ENCODE assay signal across 9 mouse cellular contexts in the genomic region with DNA sequence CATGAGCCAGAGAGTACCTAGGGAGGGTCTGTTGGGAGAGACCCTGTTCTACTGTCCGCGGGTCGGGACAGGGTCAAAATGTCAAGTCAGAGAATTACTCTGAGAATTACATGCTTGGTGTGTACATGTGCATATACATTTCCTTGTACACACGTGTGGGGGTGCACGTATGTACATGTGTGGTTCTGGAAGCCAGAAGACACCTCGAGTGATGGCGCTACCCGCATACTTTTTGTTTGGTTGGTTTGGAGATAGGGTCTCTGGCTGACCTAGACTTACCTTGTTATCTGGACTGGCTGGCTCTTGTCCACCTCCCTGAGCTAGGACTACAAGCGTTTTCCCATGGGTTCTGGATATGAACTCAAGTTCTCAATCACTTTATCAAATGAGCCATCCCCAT. TPM values are rescaled to one million over a fixed set of nuclear protein-coding genes. Genes with fewer than 3 reads are reported as not detected.
A peak's percentile ranks its signal among the peaks of the same experiment; 100 is the strongest.
DNase-seq lines count a peak whose midpoint lies in the region; ATAC-seq and TF ChIP-seq lines count a peak whose summit lies in the region.
"Had no signal": no experiment of that assay in that cellular context is flagged by ENCODE, and none has a peak within 500 bp of the region (broad histone marks: within the 10 kb centered on the region; RNA-seq: fewer than 3 reads in every experiment).

No protein-coding gene starts in this region.

- peak overlapping the region; percentile 85 for H3K9ac ChIP-seq in forebrain, postnatal 0 days
- H3K9ac ChIP-seq in liver, postnatal 0 days (replicated peaks), result 0 out of 2 replicates have a peak overlapping the region, but pooled peaks have one; percentile 8

- TF ChIP-seq CTCF in E14TG2a.4 (conservative IDR thresholded peaks at IDR 0.05; ENCODE audit: low read length), result no peak
- TF ChIP-seq CTCF in forebrain, postnatal 0 days (IDR thresholded peaks at IDR 0.05; ENCODE audit: low read depth), result no peak
- TF ChIP-seq CTCF in liver, postnatal 0 days (IDR thresholded peaks at IDR 0.05; ENCODE audit: low read depth), result no peak

- WGBS in forebrain, postnatal 0 days, result 79% methylated on average over 9 of the region's 9 CpGs
- 68% methylated on average over 9 of the region's 9 CpGs for WGBS in liver, postnatal 0 days (ENCODE audit: insufficient replicate concordance)

- no peaks in the 10 kb centered on the region for H3K36me3 ChIP-seq in E14TG2a.4 (ENCODE audit: insufficient read depth, low read length)
- no peaks in the 10 kb centered on the region; the same call in 1 of the 2 replicates for H3K36me3 ChIP-seq in forebrain, postnatal 0 days (ENCODE audit: insufficient read depth)
- no peaks in the 10 kb centered on the region for H3K36me3 ChIP-seq in liver, postnatal 0 days (replicated peaks; ENCODE audit: insufficient read depth, low read length)

- no peak for ATAC-seq in forebrain, postnatal 0 days
- no peak for ATAC-seq in liver, postnatal 0 days

- no peak overlapping the region for H3K27ac ChIP-seq in forebrain, postnatal 0 days (ENCODE audit: low read depth, low read length)
- H3K27ac ChIP-seq in liver, postnatal 0 days (ENCODE audit: low read depth), result peak overlapping the region; percentile 92

- no peak for TF ChIP-seq EP300 in liver, postnatal 0 days (IDR thresholded peaks at IDR 0.05; ENCODE audit: low read depth)

- H3K27me3 ChIP-seq in E14TG2a.4 (ENCODE audit: insufficient read depth, low read length), result peaks cover 38% of the 10 kb centered on the region
- no peaks in the 10 kb centered on the region for H3K27me3 ChIP-seq in forebrain, postnatal 0 days (ENCODE audit: insufficient read depth, low read length)
- H3K27me3 ChIP-seq in liver, postnatal 0 days (ENCODE audit: insufficient read depth, low read length), result no peaks in the 10 kb centered on the region

- H3K4me3 ChIP-seq in E14TG2a.4 (replicated peaks; ENCODE audit: low read length), result peak overlapping the region; percentile 83
- H3K4me3 ChIP-seq in forebrain, postnatal 0 days (ENCODE audit: low read depth, low read length), result peak overlapping the region; percentile 77
- H3K4me3 ChIP-seq in liver, postnatal 0 days (ENCODE audit: low read depth, low read length), result peak overlapping the region; percentile 70

- H3K4me1 ChIP-seq in E14TG2a.4 (replicated peaks; ENCODE audit: low read depth, low read length), result peaks cover 13% of the 10 kb centered on the region
- peaks cover 7% of the 10 kb centered on the region; the same call in 1 of the 2 replicates for H3K4me1 ChIP-seq in forebrain, postnatal 0 days (ENCODE audit: insufficient read depth)
- H3K4me1 ChIP-seq in liver, postnatal 0 days (ENCODE audit: insufficient read depth), result peaks cover 19% of the 10 kb centered on the region

- no peaks in the 10 kb centered on the region for H3K9me3 ChIP-seq in E14TG2a.4 (ENCODE audit: low read length)
- no peaks in the 10 kb centered on the region for H3K9me3 ChIP-seq in forebrain, postnatal 0 days (ENCODE audit: low read length)
- H3K9me3 ChIP-seq in liver, postnatal 0 days (ENCODE audit: low read length), result no peaks in the 10 kb centered on the region

- peak overlapping the region; percentile 98 for H3K4me2 ChIP-seq in forebrain, postnatal 0 days (ENCODE audit: low read depth)
- peak overlapping the region; percentile 97 for H3K4me2 ChIP-seq in liver, postnatal 0 days (ENCODE audit: low read depth, low read length)

- DNase-seq in heart, adult 11 months, result peak; percentile 91
- no peak for DNase-seq in heart, adult 8-10 months (ENCODE audit: low spot score)
- DNase-seq in forebrain, postnatal 0 days, result no peak
- DNase-seq in liver, postnatal 0 days, result no peak
- no peak for DNase-seq in adrenal gland, postnatal 10 days
- DNase-seq in right cerebral cortex, adult 2 months (ENCODE audit: low spot score in 2 of 2), result no peak
- no peak for DNase-seq in Muller cell, postnatal 12 days (ENCODE audit: inconsistent ontology term)

RNA-seq across cellular contexts. Expression of a gene that starts 0.6 kb away (rescaled TPM):
- total RNA-seq in heart, adult 8-10 months (2022), result 100 to 1,000 TPM; 102 to 129 (median 123) TPM
- 27.6 and 27.9 TPM in 2 replicates for total RNA-seq in forebrain, postnatal 0 days (2014; rRNA removed)
- polyA plus RNA-seq in forebrain, postnatal 0 days (2015; fragmentation: Nextera tagmentation; extraction: Ambion mirVana), result 20.3 and 21.3 TPM in 2 replicates
- 37.0 and 44.4 TPM in 2 replicates for polyA plus RNA-seq in liver, postnatal 0 days (2015; fragmentation: Nextera tagmentation; extraction: Ambion mirVana)
- 10 to 100 TPM; 69.7 to 86.6 TPM for total RNA-seq in adrenal gland, postnatal 10 days (2021)

RNA-seq across cellular contexts. Expression of a gene that starts 39.8 kb away (rescaled TPM):
- total RNA-seq in heart, adult 8-10 months (2022), result 1 to 10 TPM; 3.4 to 7.6 (median 5.8) TPM
- total RNA-seq in forebrain, postnatal 0 days (2014; rRNA removed), result not detected in 2 replicates
- 0.12 and 0.19 TPM in 2 replicates for polyA plus RNA-seq in forebrain, postnatal 0 days (2015; fragmentation: Nextera tagmentation; extraction: Ambion mirVana)
- polyA plus RNA-seq in liver, postnatal 0 days (2015; fragmentation: Nextera tagmentation; extraction: Ambion mirVana), result 138 and 168 TPM in 2 replicates
- 10 to 100 TPM; 72.1 to 81.4 TPM for total RNA-seq in adrenal gland, postnatal 10 days (2021)

RNA-seq across cellular contexts. Expression of a gene that starts 49.8 kb away (rescaled TPM):
- 100 to 1,000 TPM; 154 to 167 (median 157) TPM for total RNA-seq in heart, adult 8-10 months (2022)
- 390 and 481 TPM in 2 replicates for total RNA-seq in forebrain, postnatal 0 days (2014; rRNA removed)
- polyA plus RNA-seq in forebrain, postnatal 0 days (2015; fragmentation: Nextera tagmentation; extraction: Ambion mirVana), result 972 and 1,071 TPM in 2 replicates
- 101 and 104 TPM in 2 replicates for polyA plus RNA-seq in liver, postnatal 0 days (2015; fragmentation: Nextera tagmentation; extraction: Ambion mirVana)
- 100 to 1,000 TPM; 168 to 176 TPM for total RNA-seq in adrenal gland, postnatal 10 days (2021)

RNA-seq across cellular contexts. Expression of a gene that starts 52.4 kb away (rescaled TPM):
- total RNA-seq in heart, adult 8-10 months (2022), result not detected
- total RNA-seq in forebrain, postnatal 0 days (2014; rRNA removed), result 41.1 and 58.5 TPM in 2 replicates
- 35.0 and 56.1 TPM in 2 replicates for polyA plus RNA-seq in forebrain, postnatal 0 days (2015; fragmentation: Nextera tagmentation; extraction: Ambion mirVana)
- 0.14 TPM in 1 of 2 replicates, not detected in the other for polyA plus RNA-seq in liver, postnatal 0 days (2015; fragmentation: Nextera tagmentation; extraction: Ambion mirVana)
- total RNA-seq in adrenal gland, postnatal 10 days (2021), result 10 to 100 TPM in 1 of 2 experiments, 1 to 10 TPM in 1; 9.4 to 11.9 TPM
- polyA plus RNA-seq: C2C12 had no signal

Comparison
In these comparisons a context has a peak if more than half of its experiments do, and no peak if none do; other contexts are left out.
1. RNA of a gene that starts 39.8 kb away (total RNA-seq): 72.1 to 81.4 TPM in adrenal gland, postnatal 10 days; 3.4 to 7.6 TPM in heart, adult 8-10 months and not detected in forebrain, postnatal 0 days; every median in the first group is over 4 times any median in the second.
2. Peak in every context shown above with its lines, with median percentiles within 50 percentile points of each other: H3K4me3 ChIP-seq.